Mouse (Mus musculus) heart, embryonic 13.5 days (tissue): ENCODE data around the gene Cd300lg. TPM values are rescaled to one million over a fixed set of nuclear protein-coding genes. Genes with fewer than 3 reads are reported as not detected.

Experiments used
- ATAC-seq: fragments of 200-750 bp; cut with Nextera tagmentation; 2 replicates; pipeline ENCODE4 v1.8.0; 2017; ENCODE audit warnings: moderate TSS enrichment; ENCODE audit not compliant: insufficient number of reproducible peaks, low FRiP score, low TSS enrichment; ENCODE audit errors: extremely low read depth
- H3K27ac ChIP-seq: fragments of 300-500 bp; sonication (generic); replicated peaks from 2 replicates; pipeline ENCODE4 v1.5.1; 2015; ENCODE audit warnings: moderate library complexity, mild to moderate bottlenecking, inconsistent platforms
- H3K27me3 ChIP-seq: fragments of 300-500 bp; sonication (generic); replicated peaks from 2 replicates; pipeline ENCODE4 v1.6.1; 2015; ENCODE audit warnings: mild to moderate bottlenecking, inconsistent platforms
- H3K36me3 ChIP-seq: fragments of 300-500 bp; sonication (generic); 2 replicates; pipeline ENCODE4 v1.6.1; 2015; ENCODE audit warnings: mild to moderate bottlenecking, inconsistent platforms
- H3K4me1 ChIP-seq: fragments of 300-500 bp; sonication (generic); 2 replicates; pipeline ENCODE4 v1.6.1; 2015; ENCODE audit warnings: inconsistent platforms
- H3K4me2 ChIP-seq: fragments of 300-500 bp; sonication (generic); 2 replicates; pipeline ENCODE4 v1.6.1; 2015; ENCODE audit warnings: inconsistent platforms, mild to moderate bottlenecking, moderate library complexity
- H3K4me3 ChIP-seq: fragments of 300-500 bp; sonication (generic); 2 replicates; pipeline ENCODE4 v1.5.1; 2015; ENCODE audit warnings: moderate library complexity, mild to moderate bottlenecking, inconsistent platforms
- H3K9ac ChIP-seq: fragments of 300-500 bp; sonication (generic); 2 replicates; pipeline ENCODE4 v1.6.1; 2015; ENCODE audit warnings: inconsistent platforms, mild to moderate bottlenecking, moderate library complexity
- H3K9me3 ChIP-seq: fragments of 300-500 bp; sonication (generic); 2 replicates; pipeline ENCODE4 v1.6.1; 2016; ENCODE audit warnings: inconsistent platforms
- WGBS: fragments of 180-500 bp; shearing (Covaris S2); methylation state at CpG from one replicate; pipeline ENCODE4 v1.1.7; 2015; ENCODE audit warnings: mixed read lengths; 5-methylcytosine and 5-hydroxymethylcytosine counted together
- polyA plus RNA-seq: library from polyadenylated mRNA; unstranded; fragments of >200 nt; fragmentation: Nextera tagmentation; extraction: Ambion mirVana; gene quantifications from 2 replicates; pipeline ENCODE4 v1.2.1, GENCODE M21; 2015

The Cd300lg gene
- polyA plus RNA-seq, 1 experiment from 2014 or later: 2.7 TPM

- Histone ChIP-seq H3K9me3 (no peaks in the 10 kb centered on the region), H3K4me1 (peaks cover 27% of the 10 kb centered on the region), H3K27ac (no peak overlapping the region), H3K9ac (0 out of 2 replicates have a peak overlapping the region, but pooled peaks have one; percentile 50), H3K36me3 (no peaks in the 10 kb centered on the region), H3K4me3 (peak overlapping the region; percentile 36), H3K4me2 (peak overlapping the region; percentile 68), H3K27me3 (peaks cover 39% of the 10 kb centered on the region)
- ATAC-seq: no peak
- 61% methylated on average over 5 of the region's 5 CpGs for WGBS
These were observed 55.1 kb downstream of the Cd300lg start for GRCm38 (mm10) chr11:102096446-102096845.

GRCm38 (mm10) chr11:102096887-102097391, 55.6 kb downstream of the Cd300lg start:
- Histone ChIP-seq H3K4me3 (peak overlapping the region; percentile 36), H3K27me3 (peaks cover 44% of the 10 kb centered on the region), H3K4me2 (peak overlapping the region; percentile 68), H3K4me1 (peaks cover 29% of the 10 kb centered on the region), H3K9ac (peak overlapping the region; percentile 77), H3K9me3 (no peaks in the 10 kb centered on the region), H3K36me3 (no peaks in the 10 kb centered on the region), H3K27ac (no peak overlapping the region)
- WGBS: 7% methylated on average over 18 of the region's 18 CpGs
- ATAC-seq: peak; percentile 82

- WGBS: 76% methylated on average over 4 of the region's 4 CpGs
- no peak for ATAC-seq
- Histone ChIP-seq H3K36me3 (no peaks in the 10 kb centered on the region), H3K9me3 (no peaks in the 10 kb centered on the region), H3K9ac (peak within 1 kb of the TSS; percentile 59; the same call in 1 of the 2 replicates), H3K27ac (no peak within 1 kb of the TSS), H3K4me2 (peak within 1 kb of the TSS; percentile 48), H3K4me3 (0 out of 2 replicates have a peak within 1 kb of the TSS, but pooled peaks have one; percentile 11), H3K27me3 (peaks cover 83% of the 10 kb centered on the region), H3K4me1 (peaks cover 23% of the 10 kb centered on the region)
These were observed 59.9 kb downstream of the Cd300lg start, which contains the start of gene Ppy for GRCm38 (mm10) chr11:102101219-102101618. TSS of gene Ppy (minus strand) at chr11:102101319.

DNA sequence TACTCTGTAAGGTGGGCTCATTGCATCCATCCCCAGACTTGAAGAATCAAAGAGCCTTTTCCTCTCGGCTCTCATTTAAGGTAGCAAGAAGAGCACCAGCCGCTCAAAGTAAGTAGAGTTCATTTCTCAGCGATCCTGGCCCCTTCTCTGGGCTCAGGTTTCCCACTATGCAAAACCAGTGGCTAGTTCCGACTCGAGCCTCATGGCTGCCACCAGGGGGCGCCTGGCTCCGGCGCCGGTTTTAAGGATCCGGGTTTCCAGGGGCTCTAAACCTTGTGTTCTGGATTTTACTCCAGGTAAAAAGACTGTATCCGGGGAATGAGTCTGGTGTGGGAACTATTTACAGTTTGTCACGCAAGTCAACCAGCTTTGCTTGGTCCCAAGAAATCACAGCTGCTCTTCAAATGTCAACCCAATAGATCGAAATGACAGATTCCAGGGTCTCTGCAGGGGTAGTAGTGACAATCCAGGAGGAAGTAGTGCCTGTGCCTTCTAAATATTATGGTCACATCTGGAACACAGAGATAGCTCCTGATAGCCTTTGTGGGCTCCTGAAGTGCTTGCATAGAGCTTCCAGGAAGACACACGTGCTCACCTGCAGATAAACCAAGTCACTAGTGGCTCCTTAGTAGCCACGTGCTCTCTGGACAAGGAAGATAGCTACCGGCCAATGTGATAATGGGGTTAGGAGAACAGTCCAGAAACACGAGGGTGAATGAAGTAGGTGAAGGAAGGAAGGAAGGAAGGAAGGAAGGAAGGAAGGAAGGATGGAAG, 61.4 kb downstream of the Cd300lg start:
- Histone ChIP-seq H3K4me2 (peak overlapping the region; percentile 48), H3K27ac (no peak overlapping the region), H3K4me1 (peaks cover 14% of the 10 kb centered on the region), H3K4me3 (peak overlapping the region; percentile 11; the same call in 1 of the 2 replicates), H3K36me3 (no peaks in the 10 kb centered on the region), H3K27me3 (peaks cover 95% of the 10 kb centered on the region), H3K9ac (peak overlapping the region; percentile 59; the same call in 1 of the 2 replicates), H3K9me3 (no peaks in the 10 kb centered on the region)
- ATAC-seq: no peak
- WGBS: 11% methylated on average over 17 of the region's 17 CpGs

Other genes with a start within 250 kb of the Cd300lg start
- 15.6 and 19.4 TPM in 2 replicates for gene Meox1, start 147.1 kb upstream of the Cd300lg start, polyA plus RNA-seq
- 0.87 and 1.8 TPM in 2 replicates for gene Sost, start 74.5 kb upstream of the Cd300lg start, polyA plus RNA-seq
- not detected in 2 replicates for gene Cfap97d1, start 57.2 kb upstream of the Cd300lg start, polyA plus RNA-seq
- gene Dusp3, start 54.5 kb upstream of the Cd300lg start, polyA plus RNA-seq: 50.3 and 53.6 TPM in 2 replicates
- gene Mpp3, start 13.0 kb upstream of the Cd300lg start, polyA plus RNA-seq: 2.9 and 3.8 TPM in 2 replicates
- gene Mpp2, start 47.0 kb downstream of the Cd300lg start, polyA plus RNA-seq: 10.6 and 11.0 TPM in 2 replicates
- not detected in 2 replicates for gene Ppy, start 59.8 kb downstream of the Cd300lg start, polyA plus RNA-seq
- gene Pyy, start 66.3 kb downstream of the Cd300lg start, polyA plus RNA-seq: 1.2 TPM in 1 of 2 replicates, not detected in the other
- 0.33 TPM in 1 of 2 replicates, not detected in the other for gene Nags, start 104.0 kb downstream of the Cd300lg start, polyA plus RNA-seq
- gene Tmem101, start 114.9 kb downstream of the Cd300lg start, polyA plus RNA-seq: 32.4 and 38.4 TPM in 2 replicates
- gene Lsm12, start 143.8 kb downstream of the Cd300lg start, polyA plus RNA-seq: 80.7 and 97.0 TPM in 2 replicates
- 25.6 and 29.3 TPM in 2 replicates for gene G6pc3, start 148.1 kb downstream of the Cd300lg start, polyA plus RNA-seq
- 82.9 and 89.4 TPM in 2 replicates for gene Hdac5, start 188.7 kb downstream of the Cd300lg start, polyA plus RNA-seq
- 12.3 and 13.5 TPM in 2 replicates for gene BC030867, start 207.4 kb downstream of the Cd300lg start, polyA plus RNA-seq
- 0.09 TPM in 1 of 2 replicates, not detected in the other for gene Asb16, start 227.2 kb downstream of the Cd300lg start, polyA plus RNA-seq
- 36.8 and 41.2 TPM in 2 replicates for gene Tmub2, start 243.4 kb downstream of the Cd300lg start, polyA plus RNA-seq